ENCODE assay signal across 8 mouse cellular contexts in genomic region chr10:123265241-123265790, GRCm38 (mm10). TPM values are rescaled to one million over a fixed set of nuclear protein-coding genes. Genes with fewer than 3 reads are reported as not detected.
DNase-seq lines count a peak whose midpoint lies in the region; ATAC-seq lines count a peak whose summit lies in the region.

No protein-coding gene starts in this region.

- no peak overlapping the region for H3K27ac ChIP-seq in kidney, embryonic 16.5 days (ENCODE audit: low read length)
- H3K27ac ChIP-seq in brown adipose tissue, adult 24 weeks (replicated peaks; ENCODE audit: low read depth, low read length): no peak overlapping the region
- H3K27ac ChIP-seq in forebrain, embryonic 15.5 days (replicated peaks): peak overlapping the region; percentile 76
- H3K27ac ChIP-seq in midbrain, embryonic 15.5 days: peak overlapping the region; percentile 89

- peak; percentile 47 for ATAC-seq in kidney, embryonic 16.5 days (ENCODE audit: low FRiP score, low TSS enrichment)
- peak; percentile 49 for ATAC-seq in forebrain, embryonic 15.5 days (replicated peaks)
- peak; percentile 64 for ATAC-seq in midbrain, embryonic 15.5 days (replicated peaks)

- H3K9ac ChIP-seq in kidney, embryonic 16.5 days (replicated peaks; ENCODE audit: low read length): peak overlapping the region; percentile 65
- peak overlapping the region; percentile 74 for H3K9ac ChIP-seq in forebrain, embryonic 15.5 days (replicated peaks)
- H3K9ac ChIP-seq in midbrain, embryonic 15.5 days: peak overlapping the region; percentile 81

- peak overlapping the region; percentile 63 for H3K4me3 ChIP-seq in kidney, embryonic 16.5 days (ENCODE audit: low read length)
- peak overlapping the region; percentile 14; the same call in 1 of the 2 replicates for H3K4me3 ChIP-seq in brown adipose tissue, adult 24 weeks (ENCODE audit: insufficient read depth, low read depth, low read length)
- H3K4me3 ChIP-seq in forebrain, embryonic 15.5 days: peak overlapping the region; percentile 75
- H3K4me3 ChIP-seq in midbrain, embryonic 15.5 days: peak overlapping the region; percentile 77

- H3K27me3 ChIP-seq in kidney, embryonic 16.5 days (ENCODE audit: insufficient read depth, low read length): peaks cover 6% of the 10 kb centered on the region; the same call in 1 of the 2 replicates
- no peaks in the 10 kb centered on the region for H3K27me3 ChIP-seq in forebrain, embryonic 15.5 days
- H3K27me3 ChIP-seq in midbrain, embryonic 15.5 days (replicated peaks): no peaks in the 10 kb centered on the region

- no peaks in the 10 kb centered on the region for H3K36me3 ChIP-seq in kidney, embryonic 16.5 days (ENCODE audit: insufficient read depth, low read length)
- H3K36me3 ChIP-seq in forebrain, embryonic 15.5 days: no peaks in the 10 kb centered on the region
- H3K36me3 ChIP-seq in midbrain, embryonic 15.5 days (replicated peaks): no peaks in the 10 kb centered on the region

- H3K9me3 ChIP-seq in kidney, embryonic 16.5 days (ENCODE audit: low read length): no peaks in the 10 kb centered on the region
- no peaks in the 10 kb centered on the region for H3K9me3 ChIP-seq in forebrain, embryonic 15.5 days
- no peaks in the 10 kb centered on the region for H3K9me3 ChIP-seq in midbrain, embryonic 15.5 days

- peak overlapping the region; percentile 91 for H3K4me2 ChIP-seq in kidney, embryonic 16.5 days (replicated peaks; ENCODE audit: low read depth, low read length)
- H3K4me2 ChIP-seq in forebrain, embryonic 15.5 days (replicated peaks): peak overlapping the region; percentile 85
- H3K4me2 ChIP-seq in midbrain, embryonic 15.5 days: peak overlapping the region; percentile 92

- WGBS in kidney, embryonic 16.5 days: under 1% methylated on average over 43 of the region's 50 CpGs
- under 1% methylated on average over 47 of the region's 50 CpGs for WGBS in forebrain, embryonic 15.5 days
- WGBS in midbrain, embryonic 15.5 days: under 1% methylated on average over 48 of the region's 50 CpGs

- DNase-seq in kidney, adult 18-20 months: no peak
- peak; percentile 23 to 39 for DNase-seq in layer of hippocampus, postnatal 10 days (ENCODE audit: low spot score in 2 of 2)
- DNase-seq in yolk sac, embryonic 10.5 days (ENCODE audit: low spot score): no peak
- DNase-seq in gastrocnemius, adult 18-20 months (ENCODE audit: low spot score): no peak

- peaks cover 15% of the 10 kb centered on the region for H3K4me1 ChIP-seq in kidney, embryonic 16.5 days (ENCODE audit: insufficient read depth, low read length)
- no peaks in the 10 kb centered on the region for H3K4me1 ChIP-seq in brown adipose tissue, adult 24 weeks (ENCODE audit: control insufficient read depth, insufficient read depth, insufficient read length, low read length)
- peaks cover 20% of the 10 kb centered on the region for H3K4me1 ChIP-seq in forebrain, embryonic 15.5 days
- H3K4me1 ChIP-seq in midbrain, embryonic 15.5 days: peaks cover 13% of the 10 kb centered on the region

RNA-seq across cellular contexts. Expression of gene Fam19a2, which starts 1.5 kb away (rescaled TPM):
- polyA plus RNA-seq in kidney, embryonic 16.5 days (2015; fragmentation: Nextera tagmentation; extraction: Ambion mirVana): 2.9 and 4.1 TPM in 2 replicates
- polyA plus RNA-seq in brown adipose tissue, adult 24 weeks (2012; ENCODE audit: insufficient read depth, insufficient read length, missing spikeins): not detected in 2 replicates
- 35.9 and 39.2 TPM in 2 replicates for polyA plus RNA-seq in forebrain, embryonic 15.5 days (2015; fragmentation: Nextera tagmentation; extraction: Ambion mirVana)
- total RNA-seq in layer of hippocampus, postnatal 10 days (2021): 10 to 100 TPM; 49.0 to 52.0 TPM
- polyA plus RNA-seq in midbrain, embryonic 15.5 days (2015; fragmentation: Nextera tagmentation; extraction: Ambion mirVana): 66.9 and 68.8 TPM in 2 replicates
- not detected for total RNA-seq in gastrocnemius, adult 18-20 months (2021)

Comparison
In these comparisons a context has a peak if more than half of its experiments do, and no peak if none do; other contexts are left out.
1. H3K27ac ChIP-seq: peak in forebrain, embryonic 15.5 days (single experiment) and midbrain, embryonic 15.5 days (single experiment); none in kidney, embryonic 16.5 days (single experiment) and brown adipose tissue, adult 24 weeks (single experiment).
2. H3K4me3 ChIP-seq: peak in every context shown above with its lines; median percentile 77 in midbrain, embryonic 15.5 days; 75 in forebrain, embryonic 15.5 days; 63 in kidney, embryonic 16.5 days; 14 in brown adipose tissue, adult 24 weeks.
3. DNase-seq: peak in layer of hippocampus, postnatal 10 days (2 of 2); none in kidney, adult 18-20 months (single experiment), yolk sac, embryonic 10.5 days (single experiment) and gastrocnemius, adult 18-20 months (single experiment).
4. Peak in every context shown above with its lines, with median percentiles within 50 percentile points of each other: ATAC-seq, H3K4me2 ChIP-seq and H3K9ac ChIP-seq.